Mouse (Mus musculus) liver, embryonic 14.5 days (tissue): ENCODE measurements around the gene Nprl2. TPM values are rescaled to one million over a fixed set of nuclear protein-coding genes. Genes with fewer than 3 reads are reported as not detected.
A peak's percentile ranks its signal among the peaks of the same experiment; 100 is the strongest.

Experiments used
- ATAC-seq: fragments of 200-750 bp; cut with Nextera tagmentation; 2 replicates; pipeline ENCODE4 v1.8.0; 2017; ENCODE audit warnings: moderate number of reproducible peaks, mild to moderate bottlenecking, moderate library complexity; ENCODE audit not compliant: insufficient read depth
- DNase-seq, 3 experiments: peaks; one replicate each; pipeline ENCODE4 v3.0.0-alpha.2; 2012 to 2013; ENCODE audit warnings: low read depth in 3 of 3, low spot score in 3 of 3
- H3K27ac ChIP-seq: fragments of 300-500 bp; sonication (generic); 2 replicates; pipeline ENCODE4 v1.5.1; 2014; ENCODE audit warnings: moderate library complexity, mild to moderate bottlenecking, control low read depth, inconsistent platforms
- H3K27me3 ChIP-seq: fragments of 300-500 bp; sonication (generic); 2 replicates; pipeline ENCODE4 v1.6.1; 2014; ENCODE audit warnings: mild to moderate bottlenecking, low read length, moderate library complexity; ENCODE audit not compliant: control insufficient read depth, insufficient read depth
- H3K36me3 ChIP-seq: fragments of 300-500 bp; sonication (generic); replicated peaks from 2 replicates; pipeline ENCODE4 v1.6.1; 2014; ENCODE audit warnings: low read depth; ENCODE audit not compliant: control insufficient read depth, insufficient read depth
- H3K4me1 ChIP-seq, 2 experiments: fragments of 200-500 bp in 1 of 2; fragments of 300-500 bp in 1 of 2; sonication (generic) in 1 of 2; replicated peaks; 2 replicates each; pipeline ENCODE4 v1.6.1; 2012 to 2014; ENCODE audit warnings: antibody characterized with exemption in 1 of 2, inconsistent platforms in 1 of 2, low read length in 1 of 2; ENCODE audit not compliant: control insufficient read depth in 2 of 2, insufficient read depth in 2 of 2
- H3K4me2 ChIP-seq: fragments of 300-500 bp; sonication (generic); 2 replicates; pipeline ENCODE4 v1.6.1; 2014; ENCODE audit warnings: low read depth, mild to moderate bottlenecking, control low read depth, moderate library complexity
- H3K4me3 ChIP-seq, 2 experiments: fragments of 200-500 bp in 1 of 2; fragments of 300-500 bp in 1 of 2; sonication (generic) in 1 of 2; 2 replicates each; pipeline ENCODE4 v1.5.1; 2012 to 2014; ENCODE audit warnings: low read depth in 2 of 2, low read length in 2 of 2, mild to moderate bottlenecking in 2 of 2, control low read depth in 1 of 2, inconsistent platforms in 1 of 2, moderate library complexity in 1 of 2; ENCODE audit not compliant: insufficient read depth in 1 of 2
- H3K9ac ChIP-seq: fragments of 300-500 bp; sonication (generic); replicated peaks from 2 replicates; pipeline ENCODE4 v1.6.1; 2014; ENCODE audit warnings: mild to moderate bottlenecking, control low read depth, moderate library complexity
- H3K9me3 ChIP-seq: fragments of 300-500 bp; sonication (generic); 2 replicates; pipeline ENCODE4 v1.6.1; 2016; ENCODE audit warnings: low read length, mixed read lengths; ENCODE audit not compliant: control insufficient read depth
- CTCF ChIP-seq: IDR thresholded peaks from 2 replicates; pipeline ENCODE4 v1.5.1; 2016; ENCODE audit warnings: antibody characterized with exemption, low read depth, control low read depth
- EP300 ChIP-seq: IDR thresholded peaks from 2 replicates; pipeline ENCODE4 v1.6.1; 2016; ENCODE audit warnings: antibody characterized with exemption, low read depth
- WGBS: fragments of 180-500 bp; shearing (Covaris S2); extraction: QIAGEN DNeasy Blood & Tissue Kit; methylation state at CpG from one replicate; pipeline ENCODE4 v1.1.7; 2014; ENCODE audit not compliant: insufficient replicate concordance; 5-methylcytosine and 5-hydroxymethylcytosine counted together
- polyA plus RNA-seq, 2 experiments: library from polyadenylated mRNA; depleted of rRNA in 1 of 2; stranded (reverse) in 1 of 2; unstranded in 1 of 2; fragments of >200 nt; fragmentation: Nextera tagmentation in 1 of 2; extraction: Ambion mirVana in 1 of 2; gene quantifications; 2 replicates each; pipeline versions ENCODE4 v1.2.1 to v1.2.3; 2012 to 2014

Nprl2 gene
- polyA plus RNA-seq (2012; rRNA removed) = 10.5 and 12.9 TPM in 2 replicates
- polyA plus RNA-seq (2014; fragmentation: Nextera tagmentation; extraction: Ambion mirVana) = 9.2 and 10.2 TPM in 2 replicates

- H3K4me2 ChIP-seq = peak within 1 kb of the TSS; percentile 98
- peak; percentile 82 for ATAC-seq
- peak within 1 kb of the TSS; percentile 83 for H3K9ac ChIP-seq
- H3K27ac ChIP-seq = peak within 1 kb of the TSS; percentile 26
- H3K36me3 ChIP-seq = peaks cover 27% of the 10 kb centered on the region
- TF ChIP-seq CTCF = no peak
- no peak for TF ChIP-seq EP300
- H3K4me3 ChIP-seq = peak within 1 kb of the TSS; percentile 67 to 96
- under 1% methylated on average over 46 of the region's 46 CpGs for WGBS
- peaks cover 6 to 16% of the 10 kb centered on the region in 2 experiments for H3K4me1 ChIP-seq
- DNase-seq = peak; percentile 77 to 84 (median 77)
- H3K9me3 ChIP-seq = no peaks in the 10 kb centered on the region
- no peaks in the 10 kb centered on the region for H3K27me3 ChIP-seq
These were observed at the start of gene Nprl2, which contains the start of gene Cyb561d2 for GRCm38 (mm10) chr9:107541474-107542351. Gene Nprl2 (plus strand): TSS chr9:107542226. Gene Cyb561d2 (minus strand): TSS chr9:107542193.

GRCm38 (mm10) chr9:107493511-107493910, 48.5 kb upstream of the Nprl2 start:
- TF ChIP-seq EP300 (no peak), CTCF (no peak)
- ATAC-seq (no peak), DNase-seq (no peak)
- peaks cover 25 to 38% of the 10 kb centered on the region in 2 experiments for H3K4me1 ChIP-seq
- 39% methylated on average over 1 of the region's 1 CpGs for WGBS
- H3K36me3 ChIP-seq = no peaks in the 10 kb centered on the region
- no peak overlapping the region for H3K27ac ChIP-seq
- no peak overlapping the region for H3K4me2 ChIP-seq
- no peaks in the 10 kb centered on the region for H3K27me3 ChIP-seq
- no peak overlapping the region for H3K9ac ChIP-seq
- no peak overlapping the region for H3K4me3 ChIP-seq
- no peaks in the 10 kb centered on the region for H3K9me3 ChIP-seq

- H3K4me1 ChIP-seq = peaks cover 25 to 35% of the 10 kb centered on the region in 2 experiments
- H3K9me3 ChIP-seq = no peaks in the 10 kb centered on the region
- ATAC-seq (no peak), DNase-seq (no peak)
- TF ChIP-seq EP300 = no peak
- no peak for TF ChIP-seq CTCF
- no peak overlapping the region for H3K27ac ChIP-seq
- no peak overlapping the region for H3K9ac ChIP-seq
- no peaks in the 10 kb centered on the region for H3K36me3 ChIP-seq
- H3K27me3 ChIP-seq = no peaks in the 10 kb centered on the region
- H3K4me3 ChIP-seq = no peak overlapping the region
- WGBS = 86% methylated on average over 12 of the region's 12 CpGs
- H3K4me2 ChIP-seq = no peak overlapping the region
These were observed 47.8 kb upstream of the Nprl2 start for GRCm38 (mm10) chr9:107494238-107494637.

- H3K36me3 ChIP-seq = no peaks in the 10 kb centered on the region
- WGBS = 23% methylated on average over 3 of the region's 3 CpGs
- peak overlapping the region; percentile 41 for H3K27ac ChIP-seq
- TF ChIP-seq CTCF = no peak
- TF ChIP-seq EP300 = no peak
- no peaks in the 10 kb centered on the region for H3K9me3 ChIP-seq
- ATAC-seq = peak; percentile 88
- no peaks in the 10 kb centered on the region for H3K27me3 ChIP-seq
- no peak overlapping the region; the same call in 1 of the 2 replicates for H3K9ac ChIP-seq
- peak overlapping the region; percentile 45 for H3K4me2 ChIP-seq
- peaks cover 19 to 25% of the 10 kb centered on the region in 2 experiments for H3K4me1 ChIP-seq
- peak in 1 of 3 experiments; percentile 23 for DNase-seq
- no peak overlapping the region for H3K4me3 ChIP-seq
These were observed 45.7 kb upstream of the Nprl2 start for GRCm38 (mm10) chr9:107496359-107496758.

- no peaks in the 10 kb centered on the region for H3K9me3 ChIP-seq
- no peak for TF ChIP-seq CTCF
- no peak for TF ChIP-seq EP300
These were observed 41.2 kb upstream of the Nprl2 start for GRCm38 (mm10) chr9:107500708-107501286.

More at GRCm38 (mm10) chr9:107500708-107501286, 41.2 kb upstream of the Nprl2 start:
- Histone ChIP-seq H3K27ac (no peak overlapping the region), H3K36me3 (no peaks in the 10 kb centered on the region), H3K4me2 (no peak overlapping the region), H3K4me3 (no peak overlapping the region), H3K4me1 (peaks cover 9 to 13% of the 10 kb centered on the region in 2 experiments), H3K27me3 (no peaks in the 10 kb centered on the region), H3K9ac (no peak overlapping the region)
- 63% methylated on average over 3 of the region's 3 CpGs for WGBS
- DNase-seq (no peak), ATAC-seq (no peak)
